Mouse (Mus musculus) cerebellum, postnatal 10 days (tissue): ENCODE results near the gene Gm7694.

ENCODE experiments used
- DNase-seq, 2 experiments: peaks; one replicate each; pipeline ENCODE4 v3.0.0; 2021; ENCODE audit warnings: mixed read lengths in 2 of 2

The Gm7694 gene

GRCm38 (mm10) chr1:170306232-170306631 is at the start of gene Gm7694:
Gene Gm7694, minus strand, starts transcription at chr1:170306332.
- no peak for DNase-seq

- peak; percentile 55 to 64 for DNase-seq
These were observed 47.2 kb upstream of the Gm7694 start for GRCm38 (mm10) chr1:170353335-170353734.

DNA sequence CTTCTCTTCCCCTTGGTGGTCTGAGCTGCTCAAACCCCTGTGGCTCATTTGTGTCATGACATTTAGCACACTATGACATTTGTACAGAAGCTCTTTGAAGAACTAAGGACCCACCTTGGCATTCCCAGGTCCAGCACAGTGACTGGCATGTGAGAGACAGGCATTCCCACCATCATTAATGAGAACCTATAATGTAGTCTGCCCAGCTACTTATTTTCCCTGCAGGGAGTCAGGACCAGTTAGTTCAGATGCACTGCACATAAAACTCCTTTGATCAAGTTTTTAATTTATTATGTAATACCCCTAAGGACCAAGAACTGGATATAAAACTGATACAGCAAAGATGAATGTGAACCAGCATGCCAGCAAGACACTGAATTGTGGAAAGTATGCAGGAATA is 44.9 kb upstream of the Gm7694 start:
- no peak for DNase-seq

- no peak for DNase-seq
These were observed 40.1 kb upstream of the Gm7694 start for GRCm38 (mm10) chr1:170346266-170346665.

- no peak for DNase-seq
These were observed 37.8 kb upstream of the Gm7694 start for GRCm38 (mm10) chr1:170343906-170344305.

DNA sequence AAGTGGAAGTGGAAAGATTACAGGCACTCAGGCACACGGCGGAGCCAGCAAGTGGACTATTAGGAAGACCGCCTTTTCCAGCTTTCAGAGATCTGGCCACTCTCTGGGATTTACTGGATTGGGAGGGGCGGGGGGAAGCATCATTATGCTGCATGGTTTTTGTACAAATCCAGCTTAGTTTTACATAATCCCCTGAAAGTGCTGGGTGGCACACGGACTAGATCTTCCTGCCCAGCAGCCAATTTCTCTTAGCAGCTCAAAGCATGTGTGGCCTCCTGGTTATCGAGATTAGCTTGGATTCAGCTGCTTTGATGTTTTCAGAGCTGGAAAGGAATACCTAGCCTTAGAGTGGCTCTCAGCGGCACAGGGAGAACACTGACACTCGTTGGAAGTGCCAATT is 36.9 kb upstream of the Gm7694 start:
- DNase-seq, result no peak

GRCm38 (mm10) chr1:170339943-170340342 is 33.8 kb upstream of the Gm7694 start:
- DNase-seq, result no peak

DNA sequence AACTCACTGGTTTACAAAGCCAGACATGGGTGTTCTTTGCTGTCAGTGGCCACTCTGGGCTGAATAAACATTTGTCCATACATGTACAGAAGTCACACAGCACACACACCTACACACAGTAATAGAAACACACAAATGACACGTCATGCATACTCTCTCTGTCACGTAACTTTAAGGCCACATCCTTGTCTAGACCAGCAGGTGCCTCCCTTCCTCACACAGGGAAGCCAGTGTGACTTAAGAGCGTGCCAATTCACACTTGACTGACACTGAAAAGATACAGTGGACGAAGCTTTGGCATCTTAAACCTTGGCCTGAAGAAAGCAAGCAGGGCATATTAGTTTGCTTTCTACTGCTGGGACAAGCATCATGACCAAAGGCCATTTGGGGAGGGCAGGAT is 26.6 kb upstream of the Gm7694 start:
- no peak for DNase-seq

- DNase-seq, result no peak
These were observed 25.8 kb upstream of the Gm7694 start for GRCm38 (mm10) chr1:170331926-170332325.

- no peak for DNase-seq
These were observed 19.1 kb upstream of the Gm7694 start for GRCm38 (mm10) chr1:170325277-170325676.

GRCm38 (mm10) chr1:170324312-170324711 is 18.2 kb upstream of the Gm7694 start:
- DNase-seq, result no peak

- DNase-seq, result no peak
These were observed 16.9 kb upstream of the Gm7694 start for GRCm38 (mm10) chr1:170323001-170323400.

DNA sequence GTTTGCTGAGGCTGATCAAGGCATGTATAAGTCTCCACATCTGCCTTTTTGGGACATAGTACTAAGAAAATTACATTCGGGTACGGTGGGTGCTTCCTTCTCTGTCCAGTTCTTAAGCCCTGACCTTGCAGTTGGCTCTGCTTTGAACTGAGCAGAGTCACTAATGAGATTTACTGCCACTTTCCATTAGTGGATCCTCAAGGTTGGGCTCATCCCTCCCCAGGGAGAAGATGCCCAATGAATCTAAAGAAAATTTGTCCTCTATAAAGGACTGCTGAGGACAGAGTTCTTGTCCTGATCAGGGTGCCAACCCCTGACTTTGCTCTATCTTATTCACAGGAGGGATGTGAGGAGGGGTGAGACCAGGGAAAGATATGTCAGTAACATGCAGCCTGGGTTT is 15.9 kb upstream of the Gm7694 start:
- DNase-seq, result no peak

GRCm38 (mm10) chr1:170311431-170311830 is 5.3 kb upstream of the Gm7694 start:
- no peak for DNase-seq

DNA sequence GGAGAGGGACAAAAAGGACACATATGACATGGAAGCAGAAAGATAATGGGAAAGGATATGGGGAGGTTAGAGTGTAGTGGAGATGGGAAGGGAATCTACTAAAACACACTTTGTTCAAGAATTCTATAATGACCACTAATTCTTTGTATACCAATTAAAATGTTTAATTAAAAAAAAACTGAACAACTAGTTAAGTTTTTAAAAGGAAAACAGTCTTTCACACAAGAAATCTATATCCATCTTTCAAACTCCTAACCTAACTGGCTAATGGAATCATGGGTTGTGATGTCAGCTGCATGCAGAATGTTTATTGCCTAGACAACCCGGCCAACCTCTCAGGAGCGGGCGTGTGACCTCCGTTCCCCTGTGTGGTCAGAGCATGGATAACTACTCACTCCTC is 2.4 kb upstream of the Gm7694 start, which contains the start of gene Spata46:
Gene Spata46, plus strand, starts transcription at position 301 of the 400 bp plus-strand sequence.
- DNase-seq, result no peak

DNA sequence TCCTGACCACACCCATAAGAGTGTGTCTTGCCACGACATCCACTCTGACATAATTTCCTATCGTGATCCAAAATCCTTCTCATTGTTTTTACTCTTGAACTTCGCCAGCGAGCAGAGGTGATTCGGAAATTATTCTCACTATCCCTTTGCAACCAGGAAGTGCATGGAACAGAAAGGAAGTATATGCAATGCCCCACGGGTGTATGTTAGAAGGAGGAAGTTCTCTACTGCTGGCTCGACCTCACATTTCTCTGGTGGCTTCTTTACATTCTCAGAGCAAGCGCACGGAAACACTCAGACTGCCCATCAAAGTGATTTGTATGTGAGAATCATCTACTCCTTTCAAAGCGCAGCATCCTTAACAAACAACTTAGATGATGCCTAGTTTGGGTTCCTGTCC is 1.1 kb downstream of the Gm7694 start:
- no peak for DNase-seq

DNA sequence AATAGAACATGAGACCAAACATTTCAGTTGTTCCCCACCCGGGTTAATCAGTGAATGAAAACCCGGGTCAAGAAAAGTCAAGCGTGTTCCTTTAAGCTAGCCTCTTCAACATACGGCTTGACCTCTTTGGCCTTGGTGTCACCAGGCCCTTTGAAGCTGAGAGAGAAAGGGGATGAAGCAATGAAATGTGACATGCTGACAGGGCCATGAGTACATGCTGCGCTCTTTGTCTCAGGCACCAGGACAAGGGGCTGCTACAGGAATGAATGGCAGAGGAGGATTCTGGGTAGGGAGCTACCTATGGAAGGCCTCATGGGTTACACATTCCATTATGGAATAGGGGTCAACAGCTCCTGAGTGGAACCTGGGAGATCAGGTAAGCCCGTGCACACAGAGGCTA is 3.0 kb downstream of the Gm7694 start:
- no peak for DNase-seq

- DNase-seq, result no peak
These were observed 3.7 kb downstream of the Gm7694 start for GRCm38 (mm10) chr1:170302456-170302855.

- DNase-seq, result no peak
These were observed 4.4 kb downstream of the Gm7694 start for GRCm38 (mm10) chr1:170301686-170302085.

- no peak for DNase-seq
These were observed 6.6 kb downstream of the Gm7694 start for GRCm38 (mm10) chr1:170299496-170299895.

- no peak for DNase-seq
These were observed 11.2 kb downstream of the Gm7694 start for GRCm38 (mm10) chr1:170294786-170295570.

DNA sequence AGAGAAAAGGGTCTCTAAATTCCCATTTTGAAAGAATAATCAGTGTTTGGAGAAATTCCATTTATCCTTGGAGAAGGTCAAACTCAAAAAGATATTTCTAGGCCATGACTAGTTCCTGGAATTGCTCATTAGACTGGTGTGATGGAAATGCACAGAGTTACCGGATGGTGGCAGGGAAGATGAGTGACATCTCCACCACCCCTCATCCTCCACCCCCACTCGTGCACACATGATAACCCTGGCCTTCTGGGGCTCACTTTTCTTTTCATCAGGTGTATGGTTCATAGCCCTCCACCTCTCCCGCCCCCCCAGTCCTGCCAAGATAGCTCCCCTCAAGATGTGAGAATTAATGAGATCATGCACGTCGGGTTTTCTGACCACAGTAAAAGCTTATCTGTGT is 12.9 kb downstream of the Gm7694 start:
- DNase-seq, result peak in 1 of 2 experiments; percentile 12

DNA sequence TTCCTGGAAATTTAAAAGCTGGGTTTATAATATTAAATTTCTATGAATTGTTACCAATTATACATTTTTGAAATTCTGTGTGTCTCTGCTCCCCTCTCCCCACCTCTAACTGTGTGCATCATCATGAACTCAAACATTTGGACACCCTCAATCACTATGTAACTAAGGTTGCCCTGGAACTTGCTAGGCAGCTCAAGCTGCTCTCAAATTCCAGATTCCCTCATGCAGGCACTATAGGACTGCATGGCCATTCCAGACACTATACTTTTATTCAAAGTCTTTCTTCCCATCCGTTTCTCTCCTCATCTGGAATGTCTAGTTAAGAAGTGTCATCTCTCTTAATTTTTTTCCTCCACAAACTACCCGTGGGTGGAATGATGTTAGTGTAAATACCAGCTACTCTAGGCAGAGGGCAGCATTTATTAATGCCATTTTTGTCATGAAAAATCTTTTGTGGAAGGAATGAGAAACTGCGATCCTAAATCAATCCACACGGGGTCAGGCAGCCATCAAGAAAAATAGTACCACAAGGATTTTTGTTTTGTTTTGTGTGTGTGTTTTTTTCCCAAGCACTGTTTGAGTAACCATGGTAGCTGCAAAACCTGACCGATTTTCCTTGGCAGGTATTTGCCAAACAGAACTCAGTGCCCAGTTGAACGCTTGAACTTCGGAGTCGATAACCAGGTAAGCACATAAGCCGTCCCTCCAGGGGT is 13.7 kb downstream of the Gm7694 start:
- DNase-seq, result peak; percentile 76 to 83

- DNase-seq, result no peak
These were observed 23.6 kb downstream of the Gm7694 start for GRCm38 (mm10) chr1:170282415-170283129.
